8 mouse cellular contexts compared by ENCODE assay signal in the genomic region with DNA sequence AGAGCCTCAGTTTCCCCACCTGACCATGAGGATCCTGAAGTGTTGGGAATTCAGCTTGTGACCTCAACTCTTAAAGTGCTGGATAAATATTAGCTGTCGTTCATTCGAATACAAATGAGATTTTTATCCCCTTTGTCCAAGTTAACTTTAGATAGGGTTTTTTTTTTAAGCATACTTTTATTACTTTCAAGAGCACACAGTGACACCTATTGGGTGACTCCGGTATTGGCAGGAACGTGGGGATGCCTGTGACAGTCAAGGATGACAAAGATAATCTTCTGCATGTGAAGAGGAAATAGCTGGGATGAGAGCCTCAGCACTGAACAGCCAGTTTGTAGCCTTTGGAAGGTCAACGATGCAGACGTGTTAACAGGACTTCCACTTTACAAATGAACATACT.
DNase-seq lines count a peak whose midpoint lies in the region; ATAC-seq and TF ChIP-seq lines count a peak whose summit lies in the region.
"Not testable (repeated sequence)": the region's sequence is repeated elsewhere in the genome, so short reads cannot be mapped to it uniquely, and the experiment has no call there.

No protein-coding gene starts in this region.

- H3K27ac ChIP-seq in MEL (ENCODE audit: control insufficient read depth, low read depth, low read length); embryonic facial prominence, embryonic 14.5 days (replicated peaks; ENCODE audit: low read depth, low read length); liver, embryonic 14.5 days: not testable (repeated sequence)

- not testable (repeated sequence) for H3K9me3 ChIP-seq in MEL (replicated peaks; ENCODE audit: insufficient read depth, low read length); embryonic facial prominence, embryonic 14.5 days (ENCODE audit: control insufficient read depth, low read length); liver, embryonic 14.5 days (ENCODE audit: control insufficient read depth, low read length)

- WGBS in embryonic facial prominence, embryonic 14.5 days = 6% methylated on average over 6 of the region's 6 CpGs
- 6% methylated on average over 6 of the region's 6 CpGs for WGBS in liver, embryonic 14.5 days (ENCODE audit: insufficient replicate concordance)

- DNase-seq in MEL (ENCODE audit: low read depth, low spot score) = peak; percentile 75
- DNase-seq in cerebellum, adult 11 months = peak; percentile 28
- DNase-seq in embryonic facial prominence, embryonic 14.5 days (ENCODE audit: low spot score) = peak; percentile 50
- peak; percentile 55 to 76 for DNase-seq in heart, postnatal 10 days
- DNase-seq in layer of hippocampus, adult 18-20 months (ENCODE audit: low spot score in 2 of 2) = peak; percentile 49 to 89
- DNase-seq in liver, embryonic 14.5 days (ENCODE audit: low read depth in 3 of 3, low spot score in 3 of 3) = peak in 1 of 3 experiments; percentile 9
- DNase-seq in retina, adult 2 months (ENCODE audit: low read depth, low spot score) = peak; percentile 29
- DNase-seq in urinary bladder, postnatal 14 days (ENCODE audit: low spot score) = peak; percentile 41

- not testable (repeated sequence) for H3K27me3 ChIP-seq in MEL (ENCODE audit: control insufficient read depth in 1 of 2, insufficient read depth in 2 of 2, low read length in 2 of 2); embryonic facial prominence, embryonic 14.5 days (replicated peaks; ENCODE audit: control insufficient read depth, insufficient read depth, low read length); liver, embryonic 14.5 days (ENCODE audit: control insufficient read depth, insufficient read depth, low read length)

- TF ChIP-seq CTCF in MEL (IDR thresholded peaks at IDR 0.05 in 2 of 3, conservative IDR thresholded peaks at IDR 0.05 in 1 of 3; ENCODE audit: control insufficient read depth in 1 of 3, insufficient read depth in 1 of 3, low read depth in 2 of 3, low read length in 3 of 3, poor library complexity in 1 of 3, severe bottlenecking in 1 of 3) = peak; percentile 51 to 84 (median 62)
- peak; percentile 49 for TF ChIP-seq CTCF in liver, embryonic 14.5 days (IDR thresholded peaks at IDR 0.05; ENCODE audit: low read depth)

- not testable (repeated sequence) for H3K79me2 ChIP-seq in MEL (ENCODE audit: control insufficient read depth, insufficient read depth, low read length, poor library complexity)

- H3K36me3 ChIP-seq in MEL (ENCODE audit: control insufficient read depth in 1 of 2, insufficient read depth in 2 of 2, low read length in 2 of 2); embryonic facial prominence, embryonic 14.5 days (ENCODE audit: control insufficient read depth, insufficient read depth, low read length); liver, embryonic 14.5 days (replicated peaks; ENCODE audit: control insufficient read depth, insufficient read depth, low read depth): not testable (repeated sequence)

- not testable (repeated sequence) for TF ChIP-seq EP300 in MEL (IDR thresholded peaks at IDR 0.05; ENCODE audit: low read depth in 1 of 2, low read length in 2 of 2); liver, embryonic 14.5 days (IDR thresholded peaks at IDR 0.05; ENCODE audit: low read depth)

- TF ChIP-seq RAD21 in MEL (IDR thresholded peaks at IDR 0.05; ENCODE audit: low read depth, low read length) = peak; percentile 89

- H3K4me2 ChIP-seq in embryonic facial prominence, embryonic 14.5 days (ENCODE audit: low read depth, low read length); liver, embryonic 14.5 days (ENCODE audit: low read depth): not testable (repeated sequence)

- H3K9ac ChIP-seq in MEL (ENCODE audit: control insufficient read depth, low read depth, low read length, poor library complexity, severe bottlenecking); embryonic facial prominence, embryonic 14.5 days (ENCODE audit: low read depth, low read length); liver, embryonic 14.5 days (replicated peaks): not testable (repeated sequence)

- H3K4me3 ChIP-seq in MEL (ENCODE audit: control insufficient read depth in 1 of 2, insufficient read depth in 1 of 2, low read depth in 2 of 2, low read length in 2 of 2); embryonic facial prominence, embryonic 14.5 days (ENCODE audit: low read depth, low read length); liver, embryonic 14.5 days (ENCODE audit: insufficient read depth in 1 of 2, low read depth in 2 of 2, low read length in 2 of 2): not testable (repeated sequence)

- intact Hi-C loops in heart, postnatal 10 days (cut with DNase I) = loop anchor here (1.0 kb wide), 2 partner anchors 202 to 326 kb away; no protein-coding TSS in a partner anchor

- not testable (repeated sequence) for ATAC-seq in embryonic facial prominence, embryonic 14.5 days (ENCODE audit: low read depth); liver, embryonic 14.5 days (ENCODE audit: insufficient read depth)

- TF ChIP-seq POLR2A in MEL (IDR thresholded peaks at IDR 0.05; ENCODE audit: control insufficient read depth in 1 of 2, insufficient read depth in 1 of 2, low read depth in 1 of 2, low read length in 2 of 2, poor library complexity in 1 of 2) = not testable (repeated sequence)

- H3K4me1 ChIP-seq in MEL (ENCODE audit: control insufficient read depth in 1 of 2, insufficient read depth in 2 of 2, low read length in 2 of 2); embryonic facial prominence, embryonic 14.5 days (ENCODE audit: control insufficient read depth, insufficient read depth, low read length); liver, embryonic 14.5 days (replicated peaks; ENCODE audit: control insufficient read depth in 2 of 2, insufficient read depth in 2 of 2, low read length in 1 of 2): not testable (repeated sequence)

TF ChIP-seq in MEL, 35 proteins besides CTCF, POLR2A, EP300 and RAD21:
- TF ChIP-seq SMC3 (IDR thresholded peaks at IDR 0.05; ENCODE audit: low read depth, low read length) = peak; percentile 90
- TF ChIP-seq ZC3H11A (IDR thresholded peaks at IDR 0.05; ENCODE audit: low read depth, low read length) = peak; percentile 93
- peak; percentile 94 for TF ChIP-seq ZNF384 (IDR thresholded peaks at IDR 0.05; ENCODE audit: low read depth, low read length)
- TF ChIP-seq TCF12 (IDR thresholded peaks at IDR 0.05; ENCODE audit: low read depth, low read length) = peak; percentile 27; the same call in 1 of the 2 replicates
- TF ChIP-seq MYC (IDR thresholded peaks at IDR 0.05; ENCODE audit: low read depth, low read length) = peak; percentile 47; the same call in 1 of the 2 replicates
